Mouse (Mus musculus): Measurements from ENCODE around the gene 4932438A13Rik. TPM values are rescaled to one million over a fixed set of nuclear protein-coding genes. Genes with fewer than 3 reads are reported as not detected.

Gene 4932438A13Rik
- total and polyA plus RNA-seq, 3 experiments = 5.9 to 20.3 (median 14.7) TPM

DNA sequence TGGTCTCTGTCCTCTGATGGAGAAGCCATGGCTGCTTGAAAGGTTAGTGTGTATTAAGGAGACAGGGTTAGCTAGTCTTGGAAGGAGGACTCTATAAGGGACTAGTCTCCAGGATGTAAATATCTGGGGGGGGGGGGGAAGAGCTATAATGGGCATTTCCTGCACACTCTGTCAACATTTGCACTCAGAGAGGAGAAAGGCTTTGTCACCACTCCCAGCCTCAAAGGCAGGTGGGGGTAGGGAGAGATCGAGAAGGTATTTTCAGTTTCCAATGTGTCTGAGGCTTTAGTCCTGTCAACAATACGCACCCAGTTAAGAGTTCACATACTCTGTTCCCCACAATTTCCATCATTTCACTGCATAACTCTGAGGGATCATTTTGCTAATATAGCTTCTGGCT is 28.1 kb upstream of the 4932438A13Rik start:
- dilution Hi-C loops (cut with MboI; ENCODE audit: extremely low pct_ligation_motif_present, extremely low pct_unique_long_range_greater_than_20kb, low sequenced_read_pairs) (no loop called here), in situ Hi-C loops (cut with MboI; ENCODE audit: low pct_ligation_motif_present, low pct_unique_long_range_greater_than_20kb, low sequenced_read_pairs) (loop anchor here (25.0 kb wide), 2 partner anchors 198 to 352 kb away; no protein-coding TSS in a partner anchor)
- no peaks in the 10 kb centered on the region for H3K9me3 ChIP-seq (replicated peaks; ENCODE audit: low read length)
- H3K9ac ChIP-seq (ENCODE audit: insufficient read depth, low read depth) = no peak overlapping the region
- H3K4me3 ChIP-seq (replicated peaks in 1 of 3; ENCODE audit: low read depth in 2 of 3, low read length in 2 of 3, poor library complexity in 1 of 3) = no peak overlapping the region
- no peaks in the 10 kb centered on the region for H3K4me1 ChIP-seq (ENCODE audit: control insufficient read depth in 1 of 2, insufficient read depth in 2 of 2)
- H3K27me3 ChIP-seq (replicated peaks) = peaks cover 2% of the 10 kb centered on the region
- no peaks in the 10 kb centered on the region for H3K79me2 ChIP-seq (replicated peaks; ENCODE audit: control insufficient read depth, extremely low read depth, insufficient read depth, poor library complexity, severe bottlenecking)
- peak overlapping the region; percentile 36; the same call in 1 of the 2 replicates for H3K4me2 ChIP-seq (ENCODE audit: insufficient read depth, low read depth, poor library complexity, severe bottlenecking)
- TF ChIP-seq USF1 (IDR thresholded peaks at IDR 0.05; ENCODE audit: low read depth, low read length) = no peak
- no peak for TF ChIP-seq NELFE (IDR thresholded peaks at IDR 0.05; ENCODE audit: low read depth, low read length)
- no peak for TF ChIP-seq MAZ (IDR thresholded peaks at IDR 0.05; ENCODE audit: low read depth, low read length)
- TF ChIP-seq MYC (IDR thresholded peaks at IDR 0.05; ENCODE audit: low read depth, low read length) = no peak
- no peak for TF ChIP-seq MXI1 (IDR thresholded peaks at IDR 0.05; ENCODE audit: low read depth, low read length)
- TF ChIP-seq CHD1 (IDR thresholded peaks at IDR 0.05; ENCODE audit: low read depth, low read length) = no peak
- no peak for TF ChIP-seq ZNF384 (IDR thresholded peaks at IDR 0.05; ENCODE audit: low read depth, low read length)
- TF ChIP-seq CTCF (conservative IDR thresholded peaks at IDR 0.05 in 1 of 2, IDR thresholded peaks at IDR 0.05 in 1 of 2; ENCODE audit: low read depth in 2 of 2, low read length in 2 of 2) = no peak
- no peak for TF ChIP-seq ZC3H11A (IDR thresholded peaks at IDR 0.05; ENCODE audit: low read depth, low read length)
- TF ChIP-seq RAD21 (IDR thresholded peaks at IDR 0.05; ENCODE audit: low read depth, low read length) = no peak
- TF ChIP-seq IRF4 (IDR thresholded peaks at IDR 0.05; ENCODE audit: low read depth, low read length) = no peak
- no peak for TF ChIP-seq GABPA (IDR thresholded peaks at IDR 0.05; ENCODE audit: insufficient replicate concordance, low read depth, low read length)
- no peak for TF ChIP-seq RCOR1 (conservative IDR thresholded peaks at IDR 0.05; ENCODE audit: low read depth, low read length)
- no peak for TF ChIP-seq ETS1 (conservative IDR thresholded peaks at IDR 0.05; ENCODE audit: low read depth, low read length)
- no peak for TF ChIP-seq MAFK (IDR thresholded peaks at IDR 0.05; ENCODE audit: insufficient replicate concordance, low read length)
- no peak for TF ChIP-seq KAT2A (IDR thresholded peaks at IDR 0.05; ENCODE audit: insufficient replicate concordance, low read length)
- no peak for TF ChIP-seq UBTF (IDR thresholded peaks at IDR 0.05; ENCODE audit: low read depth, low read length)
- H3K27ac ChIP-seq (ENCODE audit: insufficient read depth, low read depth) = no peak overlapping the region
- no peak for DNase-seq (ENCODE audit: extremely low read depth)
- H3K36me3 ChIP-seq (replicated peaks in 1 of 2; ENCODE audit: control insufficient read depth in 1 of 2, insufficient read depth in 1 of 2, low read length in 1 of 2) = no peaks in the 10 kb centered on the region

DNA sequence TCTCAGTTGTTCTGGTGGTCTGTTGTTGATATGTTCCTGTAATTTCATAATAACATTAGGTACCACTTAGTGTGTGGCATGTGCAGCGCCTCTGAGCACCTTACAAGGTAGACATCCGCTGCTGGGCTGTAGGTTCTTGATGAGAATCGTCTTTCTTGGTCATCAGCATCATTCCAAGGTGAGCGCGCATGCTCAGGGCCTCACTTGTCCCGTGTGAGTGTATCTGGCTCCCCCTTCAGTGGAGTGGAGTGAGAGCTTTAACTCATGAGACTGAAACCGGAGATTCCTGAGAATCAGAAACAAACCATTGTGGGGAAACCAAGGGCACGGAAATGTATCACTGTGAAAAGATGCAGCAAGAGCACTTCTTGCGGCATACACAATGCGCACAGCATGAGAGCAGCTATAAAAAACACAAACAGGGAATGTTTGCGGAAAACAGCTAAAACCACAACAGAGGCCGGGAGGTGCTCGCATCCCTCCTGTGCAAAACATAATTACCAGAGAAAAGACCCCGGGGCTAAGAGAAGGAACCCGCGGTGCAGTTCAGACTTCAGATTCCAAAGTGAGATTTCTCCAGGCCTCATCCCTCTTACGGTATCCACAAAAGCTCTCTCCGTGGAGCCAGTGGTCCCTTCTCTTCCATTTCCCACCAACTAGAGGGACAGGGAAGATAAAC is 27.2 kb upstream of the 4932438A13Rik start:
- dilution Hi-C loops (cut with MboI; ENCODE audit: extremely low pct_ligation_motif_present, extremely low pct_unique_long_range_greater_than_20kb, low sequenced_read_pairs) (no loop called here), in situ Hi-C loops (cut with MboI; ENCODE audit: low pct_ligation_motif_present, low pct_unique_long_range_greater_than_20kb, low sequenced_read_pairs) (loop anchor here (25.0 kb wide), 2 partner anchors 198 to 352 kb away; no protein-coding TSS in a partner anchor)
- Histone ChIP-seq H3K4me3 (replicated peaks in 1 of 3; ENCODE audit: low read depth in 2 of 3, low read length in 2 of 3, poor library complexity in 1 of 3) (no peak overlapping the region), H3K79me2 (replicated peaks; ENCODE audit: control insufficient read depth, extremely low read depth, insufficient read depth, poor library complexity, severe bottlenecking) (no peaks in the 10 kb centered on the region), H3K27ac (ENCODE audit: insufficient read depth, low read depth) (no peak overlapping the region), H3K9ac (ENCODE audit: insufficient read depth, low read depth) (no peak overlapping the region), H3K4me1 (ENCODE audit: control insufficient read depth in 1 of 2, insufficient read depth in 2 of 2) (no peaks in the 10 kb centered on the region), H3K4me2 (ENCODE audit: insufficient read depth, low read depth, poor library complexity, severe bottlenecking) (no peak overlapping the region), H3K36me3 (replicated peaks in 1 of 2; ENCODE audit: control insufficient read depth in 1 of 2, insufficient read depth in 1 of 2, low read length in 1 of 2) (no peaks in the 10 kb centered on the region), H3K9me3 (replicated peaks; ENCODE audit: low read length) (no peaks in the 10 kb centered on the region), H3K27me3 (replicated peaks) (peaks cover 2% of the 10 kb centered on the region)
- DNase-seq (ENCODE audit: extremely low read depth) = no peak
- TF ChIP-seq HCFC1 (IDR thresholded peaks at IDR 0.05; ENCODE audit: low read depth, low read length) (no peak), ZC3H11A (IDR thresholded peaks at IDR 0.05; ENCODE audit: low read depth, low read length) (no peak), UBTF (IDR thresholded peaks at IDR 0.05; ENCODE audit: low read depth, low read length) (no peak), TCF12 (IDR thresholded peaks at IDR 0.05; ENCODE audit: low read depth, low read length) (no peak), CTCF (conservative IDR thresholded peaks at IDR 0.05 in 1 of 2, IDR thresholded peaks at IDR 0.05 in 1 of 2; ENCODE audit: low read depth in 2 of 2, low read length in 2 of 2) (no peak), KAT2A (IDR thresholded peaks at IDR 0.05; ENCODE audit: insufficient replicate concordance, low read length) (no peak), ZKSCAN1 (IDR thresholded peaks at IDR 0.05; ENCODE audit: borderline replicate concordance, low read depth, low read length) (no peak), BHLHE40 (IDR thresholded peaks at IDR 0.05; ENCODE audit: low read depth, low read length) (no peak), RAD21 (IDR thresholded peaks at IDR 0.05; ENCODE audit: low read depth, low read length) (no peak; the same call in none of the 2 replicates), SIN3A (IDR thresholded peaks at IDR 0.05; ENCODE audit: low read length) (no peak)

All from CH12.LX (cell line).